Mouse (Mus musculus) forebrain, embryonic 14.5 days (tissue): ENCODE measurements at regions not wholly inside any gene's neighbourhood (a gene's known extent, or its start where the extent isn't known, plus 50 kb on each side); places are given as distances from the start of the nearest gene placed in this dataset.
"Not testable (repeated sequence)": the region's sequence is repeated elsewhere in the genome, so short reads cannot be mapped to it uniquely, and the experiment has no call there.

Source experiments
- ATAC-seq: fragments of 200-750 bp; cut with Nextera tagmentation; 2 replicates; pipeline ENCODE4 v1.8.0; 2017; ENCODE audit warnings: mild to moderate bottlenecking, moderate library complexity
- DNase-seq: peaks from one replicate; pipeline ENCODE4 v3.0.0-alpha.2; 2015; ENCODE audit warnings: low spot score
- H3K27ac ChIP-seq: fragments of 300-500 bp; sonication (generic); 2 replicates; pipeline ENCODE4 v1.5.1; 2014; ENCODE audit warnings: low read depth, mild to moderate bottlenecking, control low read depth, low read length, moderate library complexity
- H3K27me3 ChIP-seq: fragments of 300-500 bp; sonication (generic); replicated peaks from 2 replicates; pipeline ENCODE4 v1.6.1; 2014; ENCODE audit warnings: low read length, control low read depth, mixed read lengths; ENCODE audit not compliant: control insufficient read depth, insufficient read depth
- H3K36me3 ChIP-seq: fragments of 300-500 bp; sonication (generic); 2 replicates; pipeline ENCODE4 v1.6.1; 2014; ENCODE audit warnings: low read length, control low read depth; ENCODE audit not compliant: control insufficient read depth, insufficient read depth
- H3K4me1 ChIP-seq: fragments of 300-500 bp; sonication (generic); 2 replicates; pipeline ENCODE4 v1.6.1; 2014; ENCODE audit warnings: antibody characterized with exemption, low read length, control low read depth; ENCODE audit not compliant: control insufficient read depth, insufficient read depth
- H3K4me2 ChIP-seq: fragments of 300-500 bp; sonication (generic); 2 replicates; pipeline ENCODE4 v1.6.1; 2014; ENCODE audit warnings: mild to moderate bottlenecking, control low read depth, low read length
- H3K4me3 ChIP-seq: fragments of 300-500 bp; sonication (generic); 2 replicates; pipeline ENCODE4 v1.5.1; 2014; ENCODE audit warnings: low read depth, low read length, control low read depth
- H3K9ac ChIP-seq: fragments of 300-500 bp; sonication (generic); 2 replicates; pipeline ENCODE4 v1.6.1; 2014; ENCODE audit warnings: mild to moderate bottlenecking, low read length, control low read depth, moderate library complexity
- H3K9me3 ChIP-seq: fragments of 300-500 bp; sonication (generic); replicated peaks from 2 replicates; pipeline ENCODE4 v1.6.1; 2016; ENCODE audit warnings: low read length, control low read depth, mixed read lengths; ENCODE audit not compliant: control insufficient read depth
- WGBS: fragments of 180-500 bp; shearing (Covaris S2); extraction: QIAGEN DNeasy Blood & Tissue Kit; methylation state at CpG from one replicate; pipeline ENCODE4 v1.1.7; 2014; 5-methylcytosine and 5-hydroxymethylcytosine counted together

- H3K36me3 ChIP-seq, H3K27ac ChIP-seq, H3K9me3 ChIP-seq, H3K9ac ChIP-seq, H3K27me3 ChIP-seq, DNase-seq, H3K4me3 ChIP-seq, H3K4me2 ChIP-seq, H3K4me1 ChIP-seq, ATAC-seq: not testable (repeated sequence)
- WGBS = 54% methylated on average over 2 of the region's 2 CpGs
Measured at GRCm38 (mm10) chr14:26319821-26320220, 62.1 kb downstream of the Duxbl3 start.

DNA sequence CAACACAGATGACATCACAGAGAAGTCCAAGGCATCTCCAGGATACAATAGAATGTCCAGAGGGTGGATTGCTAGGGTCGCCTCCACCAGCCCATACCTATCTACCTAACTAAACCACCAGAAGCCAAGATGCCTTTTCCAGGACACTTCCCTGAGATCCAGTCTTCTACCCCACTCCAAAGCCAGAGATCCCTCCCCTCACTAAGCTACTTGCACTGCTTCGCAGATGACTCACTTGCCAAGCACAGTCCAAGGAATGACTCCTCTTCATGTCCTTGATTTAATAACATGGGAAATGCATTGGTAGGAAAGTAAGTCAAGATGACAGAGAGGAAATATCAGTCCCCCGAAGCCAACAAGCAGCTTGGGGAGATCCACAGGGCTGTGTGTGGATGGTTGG lies 63.0 kb downstream of the Duxbl3 start:
- Histone ChIP-seq H3K4me1 (no peaks in the 10 kb centered on the region), H3K9ac (no peak overlapping the region), H3K36me3 (no peaks in the 10 kb centered on the region), H3K9me3 (no peaks in the 10 kb centered on the region), H3K4me3 (no peak overlapping the region), H3K27ac (no peak overlapping the region), H3K27me3 (no peaks in the 10 kb centered on the region), H3K4me2 (no peak overlapping the region)
- WGBS = 95% methylated on average over 3 of the region's 3 CpGs
- ATAC-seq (no peak), DNase-seq (no peak)

GRCm38 (mm10) chr14:26328562-26328961 lies 70.8 kb downstream of the Duxbl3 start:
- Histone ChIP-seq H3K9me3 (no peaks in the 10 kb centered on the region), H3K36me3 (no peaks in the 10 kb centered on the region), H3K4me1 (no peaks in the 10 kb centered on the region), H3K9ac (no peak overlapping the region), H3K4me2 (no peak overlapping the region), H3K27ac (no peak overlapping the region), H3K27me3 (no peaks in the 10 kb centered on the region), H3K4me3 (no peak overlapping the region)
- WGBS = 54% methylated on average over 6 of the region's 6 CpGs
- DNase-seq (peak; percentile 66), ATAC-seq (peak; percentile 29; the same call in 1 of the 2 replicates)

- Histone ChIP-seq H3K36me3 (no peaks in the 10 kb centered on the region), H3K9me3 (no peaks in the 10 kb centered on the region), H3K27ac (no peak overlapping the region), H3K9ac (no peak overlapping the region), H3K4me2 (no peak overlapping the region), H3K4me1 (no peaks in the 10 kb centered on the region), H3K27me3 (no peaks in the 10 kb centered on the region), H3K4me3 (no peak overlapping the region)
- DNase-seq (no peak), ATAC-seq (no peak)
- WGBS = 90% methylated on average over 5 of the region's 5 CpGs
Measured at GRCm38 (mm10) chr14:26341111-26341510, 83.3 kb downstream of the Duxbl3 start.

GRCm38 (mm10) chr14:26345227-26345626 lies 87.5 kb downstream of the Duxbl3 start:
- 84% methylated on average over 1 of the region's 1 CpGs for WGBS
- DNase-seq = no peak

DNA sequence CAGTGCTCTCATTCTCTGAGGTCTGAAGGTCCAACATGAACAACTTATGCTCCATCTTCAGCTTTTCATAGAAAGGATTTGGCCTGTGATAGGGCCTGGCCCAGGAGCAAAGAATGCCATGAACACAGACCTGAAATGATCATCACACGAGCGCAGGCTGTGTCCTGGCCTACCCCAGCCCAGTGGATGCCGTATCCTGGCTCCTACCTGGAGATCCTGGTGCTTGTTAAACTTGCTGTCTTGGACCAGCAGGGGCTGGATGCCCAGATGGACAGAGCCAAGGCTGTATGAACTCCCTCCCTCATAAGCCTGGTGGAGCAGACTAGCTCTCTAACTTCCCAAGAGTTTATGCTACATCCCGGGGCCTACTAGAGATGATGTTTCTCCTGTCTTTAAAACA lies 89.5 kb downstream of the Duxbl3 start:
- Histone ChIP-seq H3K27ac (no peak overlapping the region), H3K36me3 (no peaks in the 10 kb centered on the region), H3K9me3 (no peaks in the 10 kb centered on the region), H3K9ac (no peak overlapping the region), H3K27me3 (no peaks in the 10 kb centered on the region), H3K4me3 (no peak overlapping the region), H3K4me1 (no peaks in the 10 kb centered on the region), H3K4me2 (no peak overlapping the region)
- no peak for ATAC-seq
- no peak for DNase-seq
- WGBS = 93% methylated on average over 4 of the region's 4 CpGs

More at GRCm38 (mm10) chr14:26345227-26345626, 87.5 kb downstream of the Duxbl3 start:
- Histone ChIP-seq H3K36me3 (no peaks in the 10 kb centered on the region), H3K4me3 (no peak overlapping the region), H3K27me3 (no peaks in the 10 kb centered on the region), H3K4me1 (no peaks in the 10 kb centered on the region), H3K4me2 (no peak overlapping the region), H3K27ac (no peak overlapping the region), H3K9me3 (no peaks in the 10 kb centered on the region), H3K9ac (no peak overlapping the region)
- no peak for ATAC-seq

- Histone ChIP-seq H3K36me3 (no peaks in the 10 kb centered on the region), H3K4me1 (no peaks in the 10 kb centered on the region), H3K4me2 (no peak overlapping the region), H3K27me3 (no peaks in the 10 kb centered on the region), H3K9ac (no peak overlapping the region), H3K4me3 (no peak overlapping the region), H3K27ac (no peak overlapping the region), H3K9me3 (no peaks in the 10 kb centered on the region)
- DNase-seq = no peak
- no peak for ATAC-seq
- 58% methylated on average over 1 of the region's 1 CpGs for WGBS
Measured at GRCm38 (mm10) chr14:26352927-26353326, 95.2 kb downstream of the Duxbl3 start.

DNA sequence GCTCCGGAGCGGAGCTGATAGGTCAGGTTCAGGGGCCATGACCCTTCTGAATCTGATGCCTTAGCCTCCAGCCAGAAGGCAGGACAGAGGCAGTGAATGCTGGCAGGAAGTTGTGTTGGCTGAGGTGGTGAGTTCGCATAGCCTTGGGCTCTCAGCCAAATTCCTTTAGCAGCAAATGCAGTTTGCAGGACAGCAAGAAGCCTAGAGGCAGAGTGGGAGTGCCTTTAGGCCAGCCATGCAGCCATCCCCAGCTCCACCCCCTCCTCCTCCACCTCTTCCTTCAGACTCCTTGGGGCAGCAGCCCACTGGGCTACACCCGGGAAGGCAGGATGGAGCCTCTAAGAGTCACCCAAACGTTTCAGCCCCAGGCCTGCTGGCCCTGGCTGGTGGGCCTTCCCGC lies 99.5 kb downstream of the Duxbl3 start:
- ATAC-seq (no peak), DNase-seq (peak; percentile 3)
- no peaks in the 10 kb centered on the region for H3K4me1 ChIP-seq
- no peak overlapping the region for H3K4me3 ChIP-seq
- H3K27me3 ChIP-seq = no peaks in the 10 kb centered on the region
- no peaks in the 10 kb centered on the region for H3K36me3 ChIP-seq
- H3K9ac ChIP-seq = no peak overlapping the region
- H3K4me2 ChIP-seq = no peak overlapping the region
- no peaks in the 10 kb centered on the region for H3K9me3 ChIP-seq
- H3K27ac ChIP-seq = no peak overlapping the region
- WGBS = 66% methylated on average over 6 of the region's 6 CpGs

DNA sequence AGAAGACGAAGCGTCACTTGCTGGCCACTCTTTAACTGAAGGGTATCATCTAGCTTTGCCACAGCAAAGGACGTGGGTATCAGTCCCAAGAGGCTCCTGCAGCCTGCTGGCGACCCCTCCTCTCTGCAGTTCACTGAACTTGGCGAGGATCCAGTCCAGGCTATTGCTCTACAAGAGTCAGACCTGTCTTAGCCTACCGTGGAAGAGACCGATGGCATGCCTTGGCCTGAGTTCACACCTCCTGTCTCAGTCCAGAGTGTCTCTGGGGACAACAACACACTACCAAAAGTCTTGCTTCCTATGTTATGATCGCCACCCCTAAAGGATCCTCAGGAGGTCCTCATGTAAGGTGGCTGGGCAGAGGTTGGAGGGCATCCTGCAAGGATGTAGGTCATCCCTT lies 100.2 kb downstream of the Duxbl3 start:
- no peak overlapping the region for H3K4me2 ChIP-seq
- no peak overlapping the region for H3K4me3 ChIP-seq
- no peaks in the 10 kb centered on the region for H3K36me3 ChIP-seq
- H3K9me3 ChIP-seq = no peaks in the 10 kb centered on the region
- 81% methylated on average over 8 of the region's 8 CpGs for WGBS
- H3K27me3 ChIP-seq = no peaks in the 10 kb centered on the region
- no peak overlapping the region for H3K9ac ChIP-seq
- no peaks in the 10 kb centered on the region for H3K4me1 ChIP-seq
- H3K27ac ChIP-seq = no peak overlapping the region
- no peak for ATAC-seq
- no peak for DNase-seq
